Mouse (Mus musculus): ENCODE data around the gene Zfp672. TPM values are rescaled to one million over a fixed set of nuclear protein-coding genes. Genes with fewer than 3 reads are reported as not detected.

Gene Zfp672
- total RNA-seq (2023; ENCODE audit: inconsistent age): 26.9 to 29.1 TPM (median 27.9 TPM) in 4 replicates

GRCm38 (mm10) chr11:58330276-58331148, at the start of gene Zfp672, which contains the start of gene Sh3bp5l:
Zfp672 (minus strand) TSS chr11:58330339.
Sh3bp5l (plus strand) TSS chr11:58330724.

GRCm38 (mm10) chr11:58378763-58379278, 48.7 kb upstream of the Zfp672 start, which contains the start of gene Lypd8:
Lypd8 (plus strand) TSS chr11:58379043.

GRCm38 (mm10) chr11:58306860-58307308, 23.3 kb downstream of the Zfp672 start, which contains the start of gene Zfp692:
Zfp692 (plus strand) TSS chr11:58307069.

DNA sequence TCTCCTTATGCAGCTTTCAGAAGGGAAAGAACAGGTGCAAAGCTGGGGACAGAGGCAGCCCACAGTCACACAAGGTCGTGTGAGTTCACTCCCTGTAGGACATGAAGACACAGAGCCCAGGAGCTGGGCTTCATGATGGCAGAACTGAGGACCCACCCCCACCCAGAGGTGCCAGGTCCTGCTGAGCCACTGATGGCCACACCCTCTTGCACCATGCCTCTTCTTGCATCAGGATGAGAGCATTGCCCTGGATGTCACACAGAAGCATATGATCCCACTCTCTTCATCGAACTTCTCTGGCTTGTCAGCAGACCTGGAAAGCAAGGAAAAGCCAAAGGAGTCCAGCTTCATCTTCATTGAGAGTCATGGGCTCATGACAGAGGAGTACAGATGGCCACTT, 55.6 kb downstream of the Zfp672 start, which contains the start of gene 4930438A08Rik:
TSS of gene 4930438A08Rik (plus strand) at position 228 of the 400 bp plus-strand sequence.

Other genes with a start within 250 kb of the Zfp672 start
- not detected in 4 replicates for gene Gm12248, start 237.2 kb downstream of the Zfp672 start, total RNA-seq (2023; ENCODE audit: inconsistent age)
- gene Cnot8, start 226.2 kb downstream of the Zfp672 start, total RNA-seq (2023; ENCODE audit: inconsistent age): 60.1 to 62.6 TPM (median 60.8 TPM) in 4 replicates
- 19.0 to 25.7 TPM (median 23.6 TPM) in 4 replicates for gene Gemin5, start 161.8 kb downstream of the Zfp672 start, total RNA-seq (2023; ENCODE audit: inconsistent age)
- 19.3 to 27.3 TPM (median 23.6 TPM) in 4 replicates for gene Mrpl22, start 158.7 kb downstream of the Zfp672 start, total RNA-seq (2023; ENCODE audit: inconsistent age)
- 17.1 to 20.3 TPM (median 19.2 TPM) in 4 replicates for gene Igtp, start 130.8 kb downstream of the Zfp672 start, total RNA-seq (2023; ENCODE audit: inconsistent age)
- gene Irgm2, start 130.7 kb downstream of the Zfp672 start, total RNA-seq (2023; ENCODE audit: inconsistent age): 7.3 to 12.0 TPM (median 8.3 TPM) in 4 replicates
- not detected in 4 replicates for gene 4930438A08Rik, start 55.5 kb downstream of the Zfp672 start, total RNA-seq (2023; ENCODE audit: inconsistent age)
- 29.9 to 31.8 TPM (median 30.8 TPM) in 4 replicates for gene Zfp692, start 23.3 kb downstream of the Zfp672 start, total RNA-seq (2023; ENCODE audit: inconsistent age)
- 20.2 to 31.2 TPM (median 22.2 TPM) in 4 replicates for gene Sh3bp5l, start 385 bp upstream of the Zfp672 start, total RNA-seq (2023; ENCODE audit: inconsistent age)
- gene Lypd8, start 48.7 kb upstream of the Zfp672 start, total RNA-seq (2023; ENCODE audit: inconsistent age): not detected in 4 replicates
- not detected in 4 replicates for gene 1810065E05Rik, start 90.8 kb upstream of the Zfp672 start, total RNA-seq (2023; ENCODE audit: inconsistent age)
- gene Gm12253, start 102.2 kb upstream of the Zfp672 start, total RNA-seq (2023; ENCODE audit: inconsistent age): not detected in 4 replicates
- not detected in 4 replicates for gene Lypd9, start 122.6 kb upstream of the Zfp672 start, total RNA-seq (2023; ENCODE audit: inconsistent age)
- gene Olfr30, start 131.9 kb upstream of the Zfp672 start, total RNA-seq (2023; ENCODE audit: inconsistent age): not detected in 4 replicates
- gene Olfr332, start 162.2 kb upstream of the Zfp672 start, total RNA-seq (2023; ENCODE audit: inconsistent age): not detected in 4 replicates
- gene Olfr331, start 172.2 kb upstream of the Zfp672 start, total RNA-seq (2023; ENCODE audit: inconsistent age): not detected in 4 replicates
- gene Olfr330, start 204.5 kb upstream of the Zfp672 start, total RNA-seq (2023; ENCODE audit: inconsistent age): not detected in 4 replicates
- not detected in 4 replicates for gene Olfr329-ps, start 216.1 kb upstream of the Zfp672 start, total RNA-seq (2023; ENCODE audit: inconsistent age)
- 0.19 TPM in 1 of 4 replicates, not detected in the others for gene Olfr328, start 225.3 kb upstream of the Zfp672 start, total RNA-seq (2023; ENCODE audit: inconsistent age)
- not detected in 4 replicates for gene Olfr224, start 240.2 kb upstream of the Zfp672 start, total RNA-seq (2023; ENCODE audit: inconsistent age)
- gene Olfr325, start 247.4 kb upstream of the Zfp672 start, total RNA-seq (2023; ENCODE audit: inconsistent age): not detected in 4 replicates